Mouse (Mus musculus) 3T3-L1 (cell line): Measurements from ENCODE around the gene Aaed1.

Experiments
- DNase-seq: peaks from one replicate; pipeline ENCODE4 v3.0.0-alpha.2; 2015; ENCODE audit warnings: low read depth, low spot score

Gene Aaed1

DNA sequence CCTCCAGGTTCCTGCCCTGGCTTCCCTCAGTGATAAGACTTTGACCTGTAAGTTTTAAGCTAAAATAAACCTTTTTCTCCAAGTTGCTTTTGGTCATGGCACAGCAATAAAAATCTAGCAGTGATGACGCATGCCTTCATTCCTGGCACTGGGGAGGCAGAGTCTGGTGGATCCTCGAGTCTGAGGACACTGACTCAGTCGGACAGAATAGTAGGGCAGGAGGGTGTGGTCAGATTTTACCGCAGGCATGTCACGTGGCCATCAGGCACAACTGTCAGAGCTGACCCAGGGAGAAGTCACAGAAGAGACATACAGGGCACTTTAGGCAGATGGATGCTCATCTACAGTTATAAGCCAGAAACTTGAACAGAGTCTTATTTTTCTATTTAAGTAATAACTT lies 60.4 kb downstream of the Aaed1 start:
- DNase-seq = peak; percentile 93

DNA sequence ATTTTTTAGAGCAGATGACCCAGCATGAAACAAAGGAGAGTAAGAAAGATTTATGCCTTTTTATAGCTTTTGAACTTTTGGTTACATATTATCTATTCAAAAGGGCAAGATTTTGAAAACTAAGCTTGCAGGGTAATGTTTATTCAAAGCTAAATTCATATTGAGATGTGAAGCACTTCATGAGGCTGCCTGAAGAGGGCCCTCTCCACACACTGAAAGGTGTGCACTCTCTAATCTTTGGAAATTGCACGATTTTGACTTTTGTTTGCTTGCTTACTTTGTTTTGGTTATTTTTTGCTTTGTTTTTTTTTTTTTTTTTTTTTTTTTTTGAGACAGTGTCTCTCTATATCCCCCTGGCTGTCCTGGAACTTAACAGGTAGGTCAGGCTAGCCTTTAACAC lies 62.1 kb downstream of the Aaed1 start:
- DNase-seq = no peak

DNA sequence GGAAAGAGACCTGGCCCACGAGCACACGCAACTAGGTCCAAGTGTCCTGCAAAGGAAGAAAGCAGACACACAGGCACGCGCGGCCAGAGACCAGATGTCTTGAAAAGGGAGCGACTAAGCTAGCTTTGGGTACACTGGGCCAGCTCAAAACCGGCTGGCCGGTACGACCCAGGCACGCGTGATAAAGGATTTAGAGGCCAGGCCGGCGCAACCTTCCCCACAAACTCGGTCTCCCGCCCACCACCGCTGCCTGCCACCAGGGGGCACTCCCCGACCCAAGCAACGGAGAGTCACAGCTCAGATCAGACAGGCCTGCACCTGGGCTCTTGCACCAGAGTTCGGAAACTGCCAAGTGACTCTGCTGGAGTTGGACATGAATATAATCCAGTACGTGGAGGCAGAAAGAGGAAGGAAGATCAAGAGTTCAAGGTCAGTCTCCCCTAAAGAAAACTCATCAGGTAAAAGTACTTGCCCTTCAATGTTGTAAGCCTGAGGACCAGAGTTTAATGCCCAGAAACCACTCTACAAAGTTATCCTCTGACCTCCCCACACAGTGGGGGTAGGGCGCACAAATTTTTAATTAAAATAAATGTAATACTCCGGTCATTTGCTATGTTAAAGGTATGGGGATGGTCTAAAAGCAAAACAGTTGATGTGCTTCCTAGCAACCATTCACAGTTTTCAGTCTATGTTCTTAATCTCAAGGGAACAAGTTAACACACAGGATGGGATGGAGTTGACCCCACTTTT lies 63.6 kb downstream of the Aaed1 start:
- peak; percentile 76 for DNase-seq

DNA sequence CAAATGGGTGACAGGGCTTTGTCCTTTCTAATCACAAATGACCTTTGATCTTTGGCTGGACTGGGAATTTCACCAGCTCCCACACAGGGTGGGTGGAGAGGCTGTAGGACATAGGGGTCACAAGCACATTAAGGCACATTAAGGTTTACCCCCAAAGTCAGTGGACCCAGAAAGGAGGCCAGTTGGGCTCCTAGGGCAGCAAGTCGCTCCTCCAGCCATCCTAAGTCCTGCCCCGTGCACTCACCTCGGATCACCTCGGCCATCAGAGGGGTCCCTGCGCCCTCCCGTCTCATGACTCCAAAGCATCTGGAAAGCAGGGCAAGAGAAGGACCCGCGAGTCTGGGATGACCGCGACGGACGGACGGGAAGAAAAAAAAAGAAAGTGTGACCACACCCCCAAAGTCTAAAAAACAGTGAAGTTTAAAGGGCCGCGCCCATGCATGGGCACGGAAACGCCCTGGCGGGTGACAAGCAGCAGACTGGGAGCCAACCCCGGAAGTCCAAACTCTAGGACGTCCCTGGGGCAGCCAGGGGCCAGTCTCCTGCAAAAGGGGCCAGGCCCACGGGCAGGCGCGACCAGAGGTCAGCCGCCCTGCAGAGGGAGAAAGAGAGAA lies 64.2 kb downstream of the Aaed1 start:
- peak; percentile 72 for DNase-seq

DNA sequence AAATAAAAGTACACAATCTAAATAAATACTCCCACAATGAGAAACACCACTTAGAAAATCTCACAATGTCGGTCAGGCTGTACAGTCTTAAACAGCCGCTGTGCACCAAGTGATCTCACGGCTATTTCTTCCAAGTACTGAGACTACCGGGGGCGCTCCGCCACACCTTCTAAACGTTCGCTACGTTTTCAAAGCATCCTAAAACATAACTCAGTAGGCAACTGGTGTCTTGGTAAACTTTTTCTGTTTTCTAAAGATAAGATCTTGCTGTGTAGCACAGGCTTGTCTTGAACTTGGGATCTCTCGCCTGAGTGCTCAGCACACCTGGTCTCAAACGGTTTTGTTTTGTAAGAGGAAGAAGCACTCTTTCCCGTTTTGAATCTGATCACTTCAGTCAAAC lies 66.4 kb downstream of the Aaed1 start:
- no peak for DNase-seq

DNA sequence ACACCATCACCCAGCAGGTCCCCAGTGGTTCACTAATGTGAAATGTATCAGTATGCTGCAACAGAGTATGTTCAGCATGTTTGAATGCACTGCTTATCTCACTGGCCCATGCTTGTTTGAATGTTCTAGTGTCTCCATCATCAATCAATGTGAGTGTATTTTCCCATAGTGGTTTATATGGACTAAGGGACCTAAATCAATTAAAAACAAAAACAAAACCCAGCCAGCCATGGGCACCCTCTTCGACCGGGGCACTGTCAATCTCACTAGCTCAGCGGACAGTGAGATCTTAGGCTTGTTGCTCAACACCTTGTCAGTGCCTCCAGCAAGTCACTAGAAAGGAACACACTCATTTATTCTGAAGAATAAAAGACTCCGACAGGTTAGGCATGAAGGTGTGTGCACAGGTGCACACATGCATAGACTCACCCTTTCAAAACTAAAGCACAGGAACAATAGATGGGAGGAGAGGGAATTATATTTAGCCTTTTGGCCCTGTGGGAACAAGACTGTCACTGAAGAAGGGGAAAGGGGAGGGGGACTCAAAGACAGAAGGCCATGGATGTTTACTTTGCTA lies 67.7 kb downstream of the Aaed1 start:
- DNase-seq = no peak

DNA sequence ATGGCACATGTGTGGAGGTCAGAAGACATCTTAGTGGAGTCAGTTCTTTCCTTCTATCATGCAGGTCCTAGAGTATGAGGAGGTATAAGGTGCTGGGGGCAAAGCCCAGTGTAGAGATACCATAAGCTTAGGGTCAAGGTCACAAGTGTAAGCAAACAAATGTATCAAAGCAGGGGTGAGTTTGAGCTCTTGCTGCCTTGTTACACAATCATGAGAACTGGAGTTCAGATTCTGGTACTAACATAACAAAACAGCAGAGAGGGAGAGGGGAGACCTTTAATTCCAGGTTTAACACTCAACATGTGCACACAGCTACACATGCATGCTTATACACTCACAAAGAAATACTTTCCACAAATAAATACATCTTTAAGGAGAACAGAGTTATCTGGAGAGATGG lies 69.8 kb downstream of the Aaed1 start:
- no peak for DNase-seq

DNA sequence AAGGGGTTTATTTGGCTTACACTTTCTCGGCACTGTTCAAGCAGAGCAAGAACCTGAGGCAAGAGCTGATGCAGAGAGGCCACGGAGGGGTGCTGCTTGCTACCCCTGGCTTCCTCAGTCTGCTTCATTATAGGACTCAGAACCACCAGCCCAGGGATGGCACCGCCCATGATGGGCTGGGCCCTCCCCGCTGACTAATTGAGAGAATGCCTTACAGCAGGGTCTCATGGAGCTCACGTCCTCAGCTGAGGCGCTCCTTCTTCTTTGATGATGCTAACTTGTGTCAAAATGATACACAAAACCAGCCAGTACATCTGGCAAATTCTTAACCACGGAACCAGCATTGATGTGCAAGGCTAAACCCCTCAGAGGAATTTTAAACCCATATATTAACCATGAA lies 71.9 kb downstream of the Aaed1 start:
- DNase-seq = no peak

DNA sequence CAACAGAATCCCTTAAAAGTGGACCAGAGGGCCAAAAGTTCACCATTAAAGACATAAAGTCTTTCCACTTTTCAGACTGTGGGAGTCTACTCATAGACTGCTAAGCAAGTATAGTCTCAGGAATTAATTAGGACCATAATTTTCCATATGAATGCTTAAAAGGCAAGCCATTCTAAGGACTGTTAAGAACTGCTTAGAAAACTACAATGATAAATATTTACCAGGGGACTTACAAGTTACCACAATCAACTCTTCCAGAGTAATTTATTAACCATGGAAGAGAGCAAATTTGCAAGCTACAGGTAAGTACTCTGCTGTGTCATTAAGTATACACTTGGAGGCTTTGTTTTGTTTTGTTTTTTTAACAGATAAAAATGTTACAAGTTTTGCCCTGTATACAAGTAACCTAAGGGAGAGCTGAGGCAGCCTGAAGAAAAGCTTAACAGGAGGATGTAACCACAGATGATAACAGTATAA lies 74.8 kb downstream of the Aaed1 start:
- no peak for DNase-seq

DNA sequence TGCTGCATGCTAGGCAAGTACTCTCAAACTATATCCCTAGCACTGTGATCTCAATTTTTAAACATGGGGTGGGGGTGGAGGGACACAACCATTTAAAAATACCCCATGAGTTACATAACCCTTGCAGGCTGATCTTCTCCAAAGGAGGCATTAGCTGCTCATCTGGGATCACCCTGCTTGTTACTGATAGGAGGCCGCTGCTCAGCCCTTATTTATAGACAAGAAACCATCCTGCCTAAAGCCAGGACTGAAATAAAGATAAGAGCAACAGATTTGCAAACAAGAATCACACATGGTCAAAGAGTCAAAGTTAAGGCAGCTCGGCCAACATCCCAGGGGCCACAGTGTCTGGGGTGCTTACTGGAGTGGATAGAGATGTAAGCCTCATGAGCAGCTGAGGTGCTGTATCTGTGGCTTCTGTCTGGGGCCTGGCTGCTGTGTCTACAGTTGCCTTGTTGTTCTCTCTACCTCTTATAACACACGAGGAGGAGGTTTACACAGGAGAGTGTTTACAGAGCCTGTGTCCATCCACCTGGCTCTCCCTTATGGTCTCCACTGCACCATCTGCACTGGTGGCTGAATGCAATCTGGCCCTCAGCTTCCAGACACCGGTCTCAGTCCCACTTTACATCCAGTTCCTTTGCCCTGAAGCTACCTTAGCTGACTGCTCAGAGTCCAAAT lies 75.4 kb downstream of the Aaed1 start:
- DNase-seq = no peak

DNA sequence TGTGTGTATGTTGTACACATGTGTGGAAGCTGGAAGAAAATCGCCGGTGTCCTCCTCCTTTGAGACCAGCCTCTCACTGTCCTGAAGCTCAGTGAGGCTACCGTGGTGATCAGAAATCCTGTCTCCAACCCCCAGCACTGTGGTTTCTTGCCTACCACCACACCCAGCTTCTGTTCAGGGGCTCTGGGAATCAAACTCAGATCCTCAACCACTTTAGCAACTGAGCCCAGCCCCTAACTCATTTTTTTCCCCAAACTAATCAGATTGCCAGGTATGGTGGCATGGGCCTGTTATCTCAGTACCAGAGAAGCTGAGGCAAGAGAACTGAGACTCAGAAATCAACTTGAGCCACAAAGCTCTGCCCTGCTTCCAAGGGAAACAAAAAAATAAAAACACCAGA lies 76.7 kb downstream of the Aaed1 start:
- DNase-seq = no peak

DNA sequence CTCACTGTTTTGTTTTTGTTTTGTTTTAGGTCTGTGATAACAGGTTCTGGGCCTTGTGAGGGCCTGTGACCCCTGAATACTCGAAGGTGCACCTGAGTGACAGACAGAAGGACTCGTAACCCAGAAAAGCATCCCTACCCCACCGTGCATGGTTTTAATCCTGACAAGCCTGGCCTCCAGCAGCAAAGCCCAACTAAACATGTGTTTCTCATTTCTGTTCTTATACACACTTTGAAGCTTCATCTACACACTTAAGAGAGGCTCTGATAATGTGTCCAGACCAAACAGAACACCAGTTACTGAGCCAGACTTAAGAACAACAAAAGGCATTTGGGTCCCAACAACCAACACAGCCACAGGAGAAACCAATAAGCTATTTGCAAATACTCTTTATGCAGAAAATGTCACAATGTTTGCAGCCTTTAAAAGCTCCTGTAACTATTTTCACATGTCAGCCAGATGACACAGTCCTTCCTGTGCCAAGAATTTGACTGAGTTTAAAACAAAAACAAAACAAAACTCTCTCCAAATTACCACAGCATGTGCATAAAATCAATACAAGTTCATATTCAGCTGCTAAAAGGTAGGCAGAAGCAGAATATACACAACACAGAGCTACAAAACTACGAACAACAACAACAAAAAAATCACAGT lies 77.3 kb downstream of the Aaed1 start:
- DNase-seq = peak; percentile 71

DNA sequence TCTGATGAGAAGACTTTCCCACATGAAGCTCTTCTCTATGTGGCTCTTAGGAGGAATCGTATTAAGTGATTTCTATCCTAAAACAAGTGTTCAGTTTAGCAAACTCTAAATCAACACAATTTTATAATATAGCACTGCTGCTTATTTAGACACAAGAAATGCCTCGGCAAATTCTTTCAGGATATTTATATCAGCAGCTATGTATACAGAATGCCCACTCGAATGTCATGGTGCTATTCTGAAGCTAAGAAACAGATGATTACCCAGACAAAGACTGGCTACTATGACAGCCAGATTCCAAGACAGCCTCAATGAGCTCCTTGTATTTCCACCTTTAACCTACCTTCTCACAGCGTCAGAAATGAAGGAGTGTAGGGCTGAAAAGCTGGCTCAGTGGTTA lies 79.4 kb downstream of the Aaed1 start:
- DNase-seq = no peak

DNA sequence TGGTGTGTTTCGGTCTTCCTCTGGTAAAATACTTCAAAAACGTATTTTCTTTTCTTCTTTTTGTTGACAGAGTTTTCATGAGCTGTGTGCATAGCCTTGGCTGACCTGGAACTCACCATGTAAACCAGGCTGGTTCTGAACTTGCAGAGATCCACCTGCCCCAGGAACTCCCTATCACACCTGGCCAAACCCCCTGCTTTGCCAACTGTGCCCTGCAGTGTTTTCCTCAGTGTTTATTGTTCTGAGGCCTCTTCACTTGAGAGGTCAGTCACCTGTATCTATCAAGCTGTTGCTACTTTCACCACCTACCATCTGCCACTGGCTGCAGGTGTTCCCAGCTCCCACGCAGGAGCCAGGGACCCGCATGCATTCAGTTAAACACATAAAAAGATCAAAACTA lies 85.8 kb downstream of the Aaed1 start:
- no peak for DNase-seq

DNA sequence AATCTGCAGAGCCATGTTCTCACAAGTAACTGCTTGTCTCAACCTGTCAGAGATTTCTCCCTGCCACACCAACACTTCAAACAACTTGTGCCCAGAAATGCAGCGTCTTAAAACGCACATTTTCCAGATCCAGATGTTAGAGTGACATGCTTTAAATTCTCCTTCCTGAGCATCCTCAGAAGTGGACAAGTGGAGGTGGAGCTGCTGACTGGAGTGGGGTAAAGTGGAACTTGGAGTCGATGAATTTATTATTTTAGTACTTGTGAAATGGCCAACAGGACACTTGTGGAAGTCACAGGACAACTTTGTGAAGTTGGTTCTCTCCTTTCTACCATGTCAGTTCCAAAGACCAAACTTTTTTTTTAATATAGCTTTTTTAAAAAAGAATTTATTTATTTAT lies 86.8 kb downstream of the Aaed1 start:
- no peak for DNase-seq
